Mouse (Mus musculus) forebrain, embryonic 14.5 days (tissue): ENCODE measurements around the gene Inha. TPM values are rescaled to one million over a fixed set of nuclear protein-coding genes. Genes with fewer than 3 reads are reported as not detected.

Experiments
- ATAC-seq: fragments of 200-750 bp; cut with Nextera tagmentation; 2 replicates; pipeline ENCODE4 v1.8.0; 2017; ENCODE audit warnings: mild to moderate bottlenecking, moderate library complexity
- DNase-seq: peaks from one replicate; pipeline ENCODE4 v3.0.0-alpha.2; 2015; ENCODE audit warnings: low spot score
- H3K27ac ChIP-seq: fragments of 300-500 bp; sonication (generic); 2 replicates; pipeline ENCODE4 v1.5.1; 2014; ENCODE audit warnings: low read depth, mild to moderate bottlenecking, control low read depth, low read length, moderate library complexity
- H3K27me3 ChIP-seq: fragments of 300-500 bp; sonication (generic); replicated peaks from 2 replicates; pipeline ENCODE4 v1.6.1; 2014; ENCODE audit warnings: low read length, control low read depth, mixed read lengths; ENCODE audit not compliant: control insufficient read depth, insufficient read depth
- H3K36me3 ChIP-seq: fragments of 300-500 bp; sonication (generic); 2 replicates; pipeline ENCODE4 v1.6.1; 2014; ENCODE audit warnings: low read length, control low read depth; ENCODE audit not compliant: control insufficient read depth, insufficient read depth
- H3K4me1 ChIP-seq: fragments of 300-500 bp; sonication (generic); 2 replicates; pipeline ENCODE4 v1.6.1; 2014; ENCODE audit warnings: antibody characterized with exemption, low read length, control low read depth; ENCODE audit not compliant: control insufficient read depth, insufficient read depth
- H3K4me2 ChIP-seq: fragments of 300-500 bp; sonication (generic); 2 replicates; pipeline ENCODE4 v1.6.1; 2014; ENCODE audit warnings: mild to moderate bottlenecking, control low read depth, low read length
- H3K4me3 ChIP-seq: fragments of 300-500 bp; sonication (generic); 2 replicates; pipeline ENCODE4 v1.5.1; 2014; ENCODE audit warnings: low read depth, low read length, control low read depth
- H3K9ac ChIP-seq: fragments of 300-500 bp; sonication (generic); 2 replicates; pipeline ENCODE4 v1.6.1; 2014; ENCODE audit warnings: mild to moderate bottlenecking, low read length, control low read depth, moderate library complexity
- H3K9me3 ChIP-seq: fragments of 300-500 bp; sonication (generic); replicated peaks from 2 replicates; pipeline ENCODE4 v1.6.1; 2016; ENCODE audit warnings: low read length, control low read depth, mixed read lengths; ENCODE audit not compliant: control insufficient read depth
- WGBS: fragments of 180-500 bp; shearing (Covaris S2); extraction: QIAGEN DNeasy Blood & Tissue Kit; methylation state at CpG from one replicate; pipeline ENCODE4 v1.1.7; 2014; 5-methylcytosine and 5-hydroxymethylcytosine counted together
- polyA plus RNA-seq: library from polyadenylated mRNA; unstranded; fragments of >200 nt; fragmentation: Nextera tagmentation; extraction: Ambion mirVana; gene quantifications from 2 replicates; pipeline ENCODE4 v1.2.1, GENCODE M21; 2014

Inha gene
- polyA plus RNA-seq, 1 experiment from 2014 or later: 4.9 TPM

DNA sequence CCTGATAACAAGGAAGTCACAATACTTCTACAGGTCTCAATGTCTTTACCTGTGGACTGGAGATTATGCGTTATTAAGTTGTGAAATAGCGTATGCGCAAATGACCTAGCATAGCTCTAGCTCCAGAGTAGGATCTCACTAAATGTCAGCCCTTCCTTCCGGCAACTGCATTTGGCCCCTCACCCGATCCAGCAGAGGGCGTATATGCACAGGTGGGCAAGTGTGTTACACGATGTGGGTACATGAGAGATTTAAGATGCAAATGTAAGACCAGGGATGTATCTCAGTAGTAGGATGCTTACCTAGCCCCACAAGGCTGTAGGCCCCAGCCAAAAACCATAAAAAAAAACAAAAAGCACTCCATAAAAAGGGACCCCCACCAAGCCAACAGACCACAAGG is 7.4 kb upstream of the Inha start:
- peaks cover 53% of the 10 kb centered on the region for H3K36me3 ChIP-seq
- DNase-seq (no peak), ATAC-seq (no peak)
- H3K9ac ChIP-seq: no peak overlapping the region
- H3K27me3 ChIP-seq: no peaks in the 10 kb centered on the region
- H3K9me3 ChIP-seq: no peaks in the 10 kb centered on the region
- WGBS: 86% methylated on average over 7 of the region's 7 CpGs
- peaks cover 6% of the 10 kb centered on the region; the same call in 1 of the 2 replicates for H3K4me1 ChIP-seq
- H3K4me2 ChIP-seq: no peak overlapping the region
- no peak overlapping the region for H3K4me3 ChIP-seq
- H3K27ac ChIP-seq: no peak overlapping the region

DNA sequence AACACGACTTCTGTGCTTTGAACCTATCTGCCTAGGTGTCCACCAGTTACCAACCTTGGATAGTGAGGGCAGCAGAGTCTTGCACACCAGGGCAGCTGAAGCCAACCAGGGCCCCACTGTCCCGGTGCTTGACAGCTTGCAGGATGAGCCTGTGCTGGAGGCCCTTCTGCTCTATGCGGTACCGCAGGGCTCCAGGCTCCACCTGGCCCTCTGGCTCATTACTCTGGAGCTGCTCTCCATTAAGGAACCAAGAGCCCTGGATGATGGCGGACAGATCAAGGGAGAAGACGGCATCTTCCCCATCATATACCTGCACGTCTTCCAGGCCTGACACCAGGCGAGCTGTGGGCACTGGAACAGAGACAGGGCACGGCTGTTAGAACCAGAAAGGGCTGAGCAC is 5.0 kb upstream of the Inha start:
- ATAC-seq: no peak
- Histone ChIP-seq H3K27me3 (no peaks in the 10 kb centered on the region), H3K36me3 (peaks cover 46% of the 10 kb centered on the region), H3K9me3 (no peaks in the 10 kb centered on the region), H3K27ac (no peak overlapping the region), H3K4me1 (peaks cover 9% of the 10 kb centered on the region), H3K4me3 (no peak overlapping the region), H3K4me2 (no peak overlapping the region), H3K9ac (no peak overlapping the region)
- 95% methylated on average over 9 of the region's 9 CpGs for WGBS
- DNase-seq: no peak

DNA sequence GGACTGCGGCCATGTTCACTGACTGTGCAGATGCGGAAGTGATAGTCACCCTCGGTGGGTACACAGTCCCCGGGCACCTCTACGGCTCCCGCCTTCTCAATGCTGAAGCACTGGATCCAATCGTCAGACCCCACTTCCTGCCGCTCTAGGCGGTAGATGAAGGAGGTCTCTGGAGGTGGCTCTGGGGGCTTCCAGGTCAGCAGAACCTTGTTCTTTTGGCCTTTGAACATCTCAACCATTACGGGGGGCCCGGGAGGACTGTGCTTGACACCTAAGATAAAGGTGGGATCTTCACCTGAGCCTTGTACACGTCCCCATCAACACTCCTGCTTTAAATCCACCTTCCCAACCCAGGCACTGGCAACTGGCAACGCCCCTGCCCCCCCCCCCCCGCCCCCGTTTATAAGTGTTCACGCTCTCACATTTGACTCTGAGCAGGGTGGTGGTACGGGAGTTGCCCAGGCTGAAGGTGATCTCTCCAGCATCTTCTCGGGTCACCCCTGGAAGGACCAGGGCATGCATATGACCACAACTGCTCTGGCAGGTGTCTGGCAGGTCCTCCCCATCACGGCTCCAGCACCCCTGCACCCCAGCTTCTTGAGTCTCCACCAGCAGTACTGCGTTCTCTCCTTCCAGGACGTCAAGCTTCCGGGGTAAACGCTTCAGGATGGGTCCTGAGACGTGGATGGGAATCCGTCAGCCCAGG is 3.8 kb upstream of the Inha start:
- H3K9me3 ChIP-seq: no peaks in the 10 kb centered on the region
- WGBS: 92% methylated on average over 25 of the region's 25 CpGs

DNA sequence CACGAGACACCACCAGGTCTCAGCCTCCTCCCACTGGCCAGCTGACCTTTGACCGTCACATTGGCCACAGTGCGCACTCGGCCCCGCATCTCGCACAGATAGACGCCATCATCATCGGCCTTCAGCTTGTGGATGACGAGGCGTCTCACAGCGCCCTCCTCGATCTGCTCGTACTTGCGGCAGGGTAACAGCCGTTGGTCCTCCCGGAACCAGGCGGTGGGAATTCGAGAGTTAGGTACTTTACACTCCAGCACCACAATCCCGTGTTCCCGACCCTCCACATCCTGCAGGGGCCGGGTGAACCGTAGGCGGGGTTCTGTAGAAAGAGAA is 3.3 kb upstream of the Inha start:
- Histone ChIP-seq H3K36me3 (peaks cover 34% of the 10 kb centered on the region), H3K4me3 (no peak overlapping the region), H3K4me2 (no peak overlapping the region), H3K27ac (no peak overlapping the region), H3K9me3 (no peaks in the 10 kb centered on the region), H3K9ac (no peak overlapping the region), H3K27me3 (0 out of 2 replicates have a peak, but pooled peaks cover 4% of the 10 kb centered on the region), H3K4me1 (peaks cover 9% of the 10 kb centered on the region)
- ATAC-seq (no peak), DNase-seq (no peak)
- 71% methylated on average over 23 of the region's 23 CpGs for WGBS

More for the DNA sequence above, 3.8 kb upstream of the Inha start:
- ATAC-seq (no peak), DNase-seq (no peak)
- Histone ChIP-seq H3K4me3 (no peak overlapping the region), H3K9ac (no peak overlapping the region), H3K4me1 (peaks cover 9% of the 10 kb centered on the region), H3K27me3 (0 out of 2 replicates have a peak, but pooled peaks cover 3% of the 10 kb centered on the region), H3K27ac (no peak overlapping the region), H3K36me3 (peaks cover 39% of the 10 kb centered on the region), H3K4me2 (no peak overlapping the region)

DNA sequence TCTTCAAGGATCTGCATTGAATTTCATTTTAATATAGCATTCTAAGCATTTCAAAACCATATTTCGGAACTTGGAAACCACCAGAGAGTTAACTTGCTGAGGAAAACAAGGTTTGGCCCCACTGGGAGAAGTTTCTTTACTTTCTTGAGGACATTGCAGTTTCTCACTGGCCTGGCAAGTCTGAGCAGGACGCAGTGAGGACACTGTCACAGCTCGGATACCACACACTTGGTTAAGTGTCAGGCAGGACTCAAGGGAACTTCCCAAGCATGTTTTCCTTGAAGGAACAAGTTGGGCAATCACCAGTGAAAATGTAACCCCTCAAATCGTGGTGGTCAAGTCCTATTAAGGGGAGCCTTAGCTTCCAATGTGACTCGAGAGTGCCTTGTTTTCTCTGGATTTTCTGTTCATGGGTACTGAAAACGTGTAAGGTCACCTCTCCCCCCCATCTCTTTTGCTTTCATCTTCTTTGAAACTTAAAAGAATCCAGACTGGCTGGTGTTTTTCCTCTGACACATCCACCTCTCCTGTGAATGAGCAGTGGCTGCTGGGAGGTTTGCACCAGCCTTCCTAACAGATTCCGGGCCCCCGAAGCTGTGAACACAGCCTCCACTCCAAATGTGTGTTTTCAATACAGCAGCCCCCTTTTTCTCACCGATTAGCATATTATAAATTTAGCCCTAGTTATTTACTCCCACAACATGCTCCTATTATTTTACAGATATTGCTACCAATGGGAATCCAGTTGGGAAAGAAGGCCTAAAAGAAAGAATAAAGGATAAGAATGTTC is 2.4 kb upstream of the Inha start:
- H3K4me1 ChIP-seq: peaks cover 9% of the 10 kb centered on the region
- H3K9ac ChIP-seq: peak overlapping the region; percentile 97
- peak overlapping the region; percentile 86 for H3K4me3 ChIP-seq
- H3K27ac ChIP-seq: no peak overlapping the region
- no peaks in the 10 kb centered on the region for H3K9me3 ChIP-seq
- peak overlapping the region; percentile 76 for H3K4me2 ChIP-seq
- peaks cover 28% of the 10 kb centered on the region for H3K36me3 ChIP-seq
- H3K27me3 ChIP-seq: 0 out of 2 replicates have a peak, but pooled peaks cover 4% of the 10 kb centered on the region
- no peak for DNase-seq
- 64% methylated on average over 9 of the region's 9 CpGs for WGBS
- ATAC-seq: no peak

DNA sequence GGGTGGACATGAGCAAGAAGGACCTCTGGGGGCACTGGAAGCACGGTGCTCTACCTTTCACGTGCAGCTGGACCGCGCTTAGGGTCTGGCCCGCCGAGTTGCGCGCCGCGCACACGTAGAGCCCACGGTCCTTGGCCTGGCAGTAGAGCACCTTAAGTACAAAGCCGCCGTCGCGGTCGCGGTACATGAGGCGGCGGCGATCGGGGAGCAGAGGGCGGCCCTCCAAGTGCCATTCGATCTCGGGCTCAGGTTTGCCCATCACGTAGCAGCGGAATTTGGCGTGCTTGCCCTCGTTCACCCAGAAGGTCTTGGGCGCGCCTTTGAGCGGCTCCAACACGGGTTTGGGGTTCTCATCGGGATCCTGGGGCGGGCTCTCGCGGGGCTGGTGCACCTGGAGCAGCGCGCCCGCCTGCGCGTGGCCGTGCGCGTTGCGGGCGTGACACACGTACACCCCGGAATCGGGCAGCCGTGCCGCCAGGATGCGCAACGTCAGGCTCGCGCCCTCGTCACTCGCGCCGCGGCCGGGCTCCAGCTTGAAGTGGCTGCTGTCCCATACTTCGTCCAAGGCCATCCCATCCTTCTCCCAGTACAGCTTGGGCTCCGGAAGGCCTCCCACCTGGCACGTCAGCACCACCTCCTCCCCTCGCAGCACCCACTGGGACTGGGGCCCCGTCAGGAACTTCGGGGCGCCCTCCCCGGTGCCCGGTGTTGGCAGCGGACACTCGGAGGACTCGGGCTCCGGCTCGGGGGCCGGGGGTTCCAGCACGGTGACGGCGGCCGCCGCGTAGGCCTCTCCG is 1.5 kb upstream of the Inha start:
- WGBS: under 1% methylated on average over 84 of the region's 84 CpGs
- Histone ChIP-seq H3K9me3 (no peaks in the 10 kb centered on the region), H3K27me3 (0 out of 2 replicates have a peak, but pooled peaks cover 4% of the 10 kb centered on the region), H3K36me3 (peaks cover 19% of the 10 kb centered on the region), H3K4me3 (peak overlapping the region; percentile 86), H3K27ac (peak overlapping the region; percentile 79), H3K9ac (peak overlapping the region; percentile 97), H3K4me2 (peak overlapping the region; percentile 76), H3K4me1 (peaks cover 9% of the 10 kb centered on the region)
- ATAC-seq (peak; percentile 80), DNase-seq (peak; percentile 76)

DNA sequence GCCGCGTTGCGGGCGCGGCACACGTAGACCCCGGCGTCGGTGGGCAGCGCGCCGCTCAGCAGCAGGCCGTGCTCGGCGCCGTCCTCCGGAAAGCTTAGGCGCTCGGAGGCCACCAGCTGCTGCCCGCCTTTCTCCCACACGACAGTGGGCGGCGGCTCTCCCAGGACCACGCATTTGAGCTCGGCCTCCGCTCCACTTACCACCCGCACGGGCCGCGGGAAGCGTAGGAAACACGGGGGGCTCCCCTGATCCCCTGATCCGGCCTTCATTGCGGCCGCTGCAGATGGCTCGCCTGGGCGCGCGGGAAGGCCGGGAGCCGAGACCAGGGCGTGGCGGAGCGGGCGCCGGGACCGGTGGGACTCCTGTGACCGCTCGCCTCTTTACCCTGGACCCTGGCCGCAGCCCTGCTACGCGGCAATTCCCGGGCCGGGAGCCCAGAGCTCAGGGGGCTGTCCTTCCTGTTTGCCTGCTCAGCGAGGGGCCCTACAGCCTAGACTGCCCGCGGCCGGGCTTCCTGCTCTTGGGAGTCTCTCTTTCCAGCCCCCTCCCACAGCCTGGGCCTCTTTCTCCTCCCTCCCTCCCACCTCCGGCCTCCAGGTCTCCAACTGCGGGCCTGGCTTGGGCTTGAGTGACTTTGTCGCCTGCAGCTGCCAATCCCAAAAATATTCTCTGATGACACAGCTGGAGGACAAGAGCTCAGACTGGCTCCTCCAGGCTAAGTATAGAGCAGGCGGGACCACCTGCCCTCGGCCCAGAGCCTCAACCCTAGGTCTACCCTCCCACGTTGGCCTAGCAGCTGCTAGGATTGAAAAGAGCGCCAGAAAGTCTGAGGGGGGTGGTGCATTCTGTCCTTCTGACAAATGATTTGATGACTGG is 683 bp upstream of the Inha start, which contains the start of gene Obsl1:
TSS of gene Obsl1 (minus strand) at position 497 of the 876 bp plus-strand sequence.
- Histone ChIP-seq H3K27me3 (0 out of 2 replicates have a peak, but pooled peaks cover 4% of the 10 kb centered on the region), H3K9ac (peak within 1 kb of the TSS; percentile 97), H3K27ac (peak within 1 kb of the TSS; percentile 79), H3K36me3 (peaks cover 13% of the 10 kb centered on the region), H3K4me2 (peak within 1 kb of the TSS; percentile 76), H3K4me1 (peaks cover 9% of the 10 kb centered on the region), H3K4me3 (peak within 1 kb of the TSS; percentile 86), H3K9me3 (no peaks in the 10 kb centered on the region)
- ATAC-seq (peak; percentile 82), DNase-seq (peak; percentile 75)
- under 1% methylated on average over 49 of the region's 65 CpGs for WGBS

DNA sequence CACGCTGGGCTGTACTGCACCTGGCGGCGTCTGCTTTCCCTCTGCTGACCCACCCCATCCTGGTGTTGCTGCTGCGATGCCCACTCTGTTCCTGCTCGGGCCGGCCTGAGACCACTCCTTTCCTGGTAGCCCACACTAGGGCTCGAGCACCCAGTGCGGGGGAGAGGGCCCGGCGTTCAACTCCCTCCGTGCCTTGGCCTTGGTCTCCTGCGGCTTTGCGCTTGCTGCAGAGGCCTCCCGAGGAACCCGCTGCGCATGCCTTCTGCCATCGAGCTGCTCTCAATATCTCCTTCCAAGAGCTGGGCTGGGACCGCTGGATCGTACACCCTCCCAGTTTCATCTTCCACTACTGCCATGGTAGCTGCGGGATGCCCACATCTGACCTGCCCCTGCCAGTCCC is 2.7 kb downstream of the Inha start:
- Histone ChIP-seq H3K4me1 (peaks cover 3% of the 10 kb centered on the region), H3K27me3 (0 out of 2 replicates have a peak, but pooled peaks cover 4% of the 10 kb centered on the region), H3K4me3 (no peak overlapping the region), H3K36me3 (no peaks in the 10 kb centered on the region), H3K27ac (no peak overlapping the region), H3K9ac (no peak overlapping the region), H3K9me3 (no peaks in the 10 kb centered on the region), H3K4me2 (no peak overlapping the region)
- DNase-seq (no peak), ATAC-seq (no peak)
- WGBS: 59% methylated on average over 20 of the region's 20 CpGs
